Mouse (Mus musculus) liver, postnatal 0 days (tissue): ENCODE data around the gene Miga1.

Source experiments
- CTCF ChIP-seq: sonication (generic); IDR thresholded peaks from 2 replicates; pipeline ENCODE4 v1.5.1; 2016; ENCODE audit warnings: antibody characterized with exemption, low read depth
- EP300 ChIP-seq: IDR thresholded peaks from 2 replicates; pipeline ENCODE4 v1.6.1; 2016; ENCODE audit warnings: antibody characterized with exemption, low read depth, mild to moderate bottlenecking

GRCm38 (mm10) chr3:152293530-152294181 is 46.6 kb downstream of the Miga1 start:
- TF ChIP-seq CTCF (no peak), EP300 (no peak)
